Mouse (Mus musculus) kidney, adult 11 months (tissue): ENCODE measurements around the gene Fam102a.

Source experiments
- DNase-seq: peaks from one replicate; pipeline ENCODE4 v3.0.0; 2022

Gene Fam102a

GRCm38 (mm10) chr2:32517233-32517867, 17.8 kb upstream of the Fam102a start:
- DNase-seq = peak; percentile 23

- DNase-seq = no peak
Measured at GRCm38 (mm10) chr2:32520034-32520990, 14.8 kb upstream of the Fam102a start.

GRCm38 (mm10) chr2:32524536-32525031, 10.5 kb upstream of the Fam102a start:
- DNase-seq = peak; percentile 95

GRCm38 (mm10) chr2:32525816-32526215, 9.3 kb upstream of the Fam102a start:
- DNase-seq = peak; percentile 75

GRCm38 (mm10) chr2:32527468-32527966, 7.6 kb upstream of the Fam102a start:
- DNase-seq = peak; percentile 91

GRCm38 (mm10) chr2:32528326-32528725, 6.8 kb upstream of the Fam102a start:
- DNase-seq = no peak

- peak; percentile 59 for DNase-seq
Measured at GRCm38 (mm10) chr2:32530479-32530878, 4.7 kb upstream of the Fam102a start.

- DNase-seq = no peak
Measured at GRCm38 (mm10) chr2:32533163-32533562, 2.0 kb upstream of the Fam102a start.

GRCm38 (mm10) chr2:32534061-32534732, 935 bp upstream of the Fam102a start:
- peak; percentile 75 for DNase-seq

- DNase-seq = peak; percentile 80
Measured at GRCm38 (mm10) chr2:32535501-32535991, 414 bp downstream of the Fam102a start.

- DNase-seq = peak; percentile 72
Measured at GRCm38 (mm10) chr2:32536086-32536633, 1.0 kb downstream of the Fam102a start.

GRCm38 (mm10) chr2:32536634-32537359, 1.7 kb downstream of the Fam102a start:
- DNase-seq = peak; percentile 82

GRCm38 (mm10) chr2:32537360-32537905, 2.3 kb downstream of the Fam102a start:
- DNase-seq = peak; percentile 71

GRCm38 (mm10) chr2:32537941-32538340, 2.8 kb downstream of the Fam102a start:
- peak; percentile 35 for DNase-seq

GRCm38 (mm10) chr2:32538461-32538860, 3.3 kb downstream of the Fam102a start:
- DNase-seq = peak; percentile 47

- DNase-seq = peak; percentile 20
Measured at GRCm38 (mm10) chr2:32539452-32539981, 4.4 kb downstream of the Fam102a start.

- peak; percentile 19 for DNase-seq
Measured at GRCm38 (mm10) chr2:32541333-32541908, 6.3 kb downstream of the Fam102a start.

GRCm38 (mm10) chr2:32541986-32542573, 6.9 kb downstream of the Fam102a start:
- no peak for DNase-seq

GRCm38 (mm10) chr2:32543031-32543449, 7.9 kb downstream of the Fam102a start:
- DNase-seq = no peak

- DNase-seq = peak; percentile 40
Measured at GRCm38 (mm10) chr2:32546951-32547350, 11.8 kb downstream of the Fam102a start.
